Mouse (Mus musculus) testis, adult 2 months (tissue): ENCODE data around the gene Gm48551. TPM values are rescaled to one million over a fixed set of nuclear protein-coding genes. Genes with fewer than 3 reads are reported as not detected.

Experiments
- H3K27ac ChIP-seq: fragments of 200-500 bp; 2 replicates; pipeline ENCODE4 v1.5.1; 2012; ENCODE audit warnings: low read depth, low read length; ENCODE audit not compliant: control insufficient read depth, insufficient read depth
- H3K27me3 ChIP-seq: fragments of 200-500 bp; 2 replicates; pipeline ENCODE4 v1.6.1; 2012; ENCODE audit warnings: mild to moderate bottlenecking, low read length, moderate library complexity; ENCODE audit not compliant: control insufficient read depth, insufficient read depth
- H3K36me3 ChIP-seq: fragments of 200-500 bp; 2 replicates; pipeline ENCODE4 v1.6.1; 2012; ENCODE audit warnings: mild to moderate bottlenecking, low read length; ENCODE audit not compliant: control insufficient read depth, insufficient read depth
- H3K4me1 ChIP-seq: fragments of 200-500 bp; 2 replicates; pipeline ENCODE4 v1.6.1; 2012; ENCODE audit warnings: low read length; ENCODE audit not compliant: control insufficient read depth, insufficient read depth
- H3K4me3 ChIP-seq: fragments of 200-500 bp; 2 replicates; pipeline ENCODE4 v1.5.1; 2012; ENCODE audit warnings: low read depth, mild to moderate bottlenecking, low read length, moderate library complexity, mixed read lengths; ENCODE audit not compliant: control insufficient read depth
- CTCF ChIP-seq: fragments of 200-500 bp; IDR thresholded peaks from 2 replicates; pipeline ENCODE4 v1.5.1; 2012; ENCODE audit warnings: low read depth, mild to moderate bottlenecking, inconsistent platforms, low read length, moderate library complexity; ENCODE audit not compliant: control insufficient read depth, insufficient read depth, insufficient replicate concordance
- POLR2A ChIP-seq: fragments of 200-500 bp; IDR thresholded peaks from 2 replicates; pipeline ENCODE4 v1.6.1; 2012; ENCODE audit warnings: low read depth, mild to moderate bottlenecking, inconsistent platforms, low read length, moderate library complexity; ENCODE audit not compliant: control insufficient read depth
- polyA plus RNA-seq: library from polyadenylated mRNA; depleted of rRNA; stranded (reverse); fragments of >200 nt; gene quantifications from 2 replicates; pipeline ENCODE4 v1.2.3, GENCODE M21; 2012

Gm48551 gene
- polyA plus RNA-seq, 1 experiment = 1.2 TPM

DNA sequence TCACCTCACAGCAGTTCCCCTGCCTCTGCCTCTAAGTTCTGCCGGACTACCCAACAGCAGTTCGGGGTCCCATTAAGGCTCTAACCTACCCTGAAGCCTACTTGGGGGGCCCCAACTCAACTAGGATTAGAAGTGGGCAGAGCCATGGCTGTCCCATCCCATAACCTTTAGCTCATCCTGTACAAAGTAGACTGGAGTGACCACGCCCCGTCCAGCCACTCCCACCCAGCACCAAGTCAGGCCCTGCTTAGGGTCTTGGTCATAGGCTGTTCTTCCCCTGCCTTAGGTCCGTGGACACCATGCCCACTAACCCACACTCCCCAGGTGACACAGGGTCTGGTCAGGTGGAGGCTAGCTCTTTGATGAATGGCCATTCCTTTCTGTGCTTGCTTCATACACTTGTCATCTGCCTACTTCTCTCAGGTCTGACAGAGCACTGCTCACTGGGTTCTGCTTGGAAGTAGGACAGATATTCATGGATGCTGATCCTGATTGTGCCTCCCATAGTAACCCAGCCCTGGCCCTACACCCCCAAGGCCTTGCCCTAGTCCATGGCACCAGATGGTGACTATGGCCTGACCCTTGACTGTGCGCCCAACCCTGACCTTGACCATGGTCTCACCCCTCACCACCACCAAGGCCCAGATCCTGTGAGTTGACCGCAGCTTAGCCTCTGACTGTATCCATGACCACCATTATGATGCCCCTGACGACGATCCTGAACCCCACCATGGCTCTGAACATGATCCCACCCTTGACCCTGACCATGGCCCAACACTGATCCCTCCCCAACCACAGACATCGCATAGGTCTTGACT, 35.1 kb downstream of the Gm48551 start:
- H3K27me3 ChIP-seq = no peaks in the 10 kb centered on the region
- H3K27ac ChIP-seq = peak overlapping the region; percentile 46; the same call in 1 of the 2 replicates
- no peaks in the 10 kb centered on the region for H3K36me3 ChIP-seq
- TF ChIP-seq POLR2A (peak; percentile 60; the same call in 1 of the 2 replicates), CTCF (no peak)
- H3K4me1 ChIP-seq = peaks cover 33% of the 10 kb centered on the region
- H3K4me3 ChIP-seq = peak overlapping the region; percentile 78

DNA sequence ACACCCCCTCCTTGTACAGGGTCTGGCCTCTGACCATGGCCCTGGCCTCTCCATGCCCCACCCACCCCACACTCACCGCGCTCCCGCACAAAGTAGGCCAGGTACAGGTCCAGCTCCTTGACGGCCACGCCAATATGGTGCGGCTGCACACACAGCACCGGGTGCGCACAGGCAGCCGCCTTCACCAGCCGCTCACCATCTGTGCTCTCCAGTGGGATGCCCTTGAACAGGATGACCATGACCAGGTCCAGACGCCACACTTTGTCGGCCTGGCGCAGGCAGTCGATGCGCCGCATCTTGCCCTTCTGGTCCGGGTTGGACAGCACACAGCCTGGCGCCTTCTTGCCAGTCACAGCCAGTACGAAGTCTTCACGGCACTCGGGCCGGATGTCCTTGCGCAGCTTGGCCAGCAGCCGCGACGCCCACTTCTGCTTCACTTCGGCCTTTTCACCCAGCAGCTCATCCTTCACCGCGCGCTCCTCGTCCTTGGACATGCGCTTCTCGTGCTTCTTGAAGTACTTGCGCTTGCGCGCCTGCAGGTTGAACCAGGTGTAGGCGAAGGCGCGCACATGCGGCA, 36.0 kb downstream of the Gm48551 start:
- Histone ChIP-seq H3K4me1 (peaks cover 31% of the 10 kb centered on the region), H3K27me3 (no peaks in the 10 kb centered on the region), H3K4me3 (peak overlapping the region; percentile 78)

DNA sequence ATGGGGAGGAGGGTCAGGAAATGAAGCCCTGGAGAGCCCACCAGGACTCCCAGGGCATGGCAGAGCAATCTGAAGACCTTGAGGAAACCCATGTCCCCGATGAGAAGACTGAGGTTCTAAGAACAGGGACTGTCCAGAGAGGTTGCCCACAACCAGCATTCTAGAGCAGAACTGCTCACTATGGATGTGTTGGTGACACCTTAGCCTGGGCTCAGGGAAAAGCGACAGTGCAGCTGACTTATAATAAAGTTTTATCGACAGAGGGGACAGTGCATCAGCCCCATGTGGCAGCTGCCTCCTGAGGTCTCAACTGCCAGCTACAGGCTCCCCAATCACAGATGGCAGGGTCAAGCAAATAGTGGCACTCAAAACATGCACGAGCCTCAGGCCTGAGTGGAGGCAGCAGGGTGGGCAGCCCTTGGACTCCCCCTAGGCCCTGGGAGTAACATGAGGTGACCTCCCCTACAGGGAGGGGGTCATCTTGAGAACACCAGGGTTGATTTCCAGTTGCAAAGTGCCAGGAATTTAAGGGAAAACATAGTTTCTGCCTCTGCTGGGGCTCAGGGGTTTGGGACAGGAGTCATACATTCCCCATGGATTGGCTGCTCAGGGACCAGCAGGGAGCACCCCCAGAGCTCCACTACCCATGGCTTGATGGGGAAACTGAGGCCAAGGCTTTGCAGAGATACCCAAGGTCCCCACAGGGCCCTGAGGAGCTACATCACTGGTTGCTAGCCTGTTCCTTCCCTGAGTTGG, 37.0 kb downstream of the Gm48551 start:
- TF ChIP-seq POLR2A = no peak
- TF ChIP-seq CTCF = no peak
- no peaks in the 10 kb centered on the region for H3K27me3 ChIP-seq
- peaks cover 26% of the 10 kb centered on the region for H3K4me1 ChIP-seq

More for the DNA sequence above, 36.0 kb downstream of the Gm48551 start:
- Histone ChIP-seq H3K36me3 (no peaks in the 10 kb centered on the region), H3K27ac (peak overlapping the region; percentile 48; the same call in 1 of the 2 replicates)
- TF ChIP-seq CTCF = no peak

DNA sequence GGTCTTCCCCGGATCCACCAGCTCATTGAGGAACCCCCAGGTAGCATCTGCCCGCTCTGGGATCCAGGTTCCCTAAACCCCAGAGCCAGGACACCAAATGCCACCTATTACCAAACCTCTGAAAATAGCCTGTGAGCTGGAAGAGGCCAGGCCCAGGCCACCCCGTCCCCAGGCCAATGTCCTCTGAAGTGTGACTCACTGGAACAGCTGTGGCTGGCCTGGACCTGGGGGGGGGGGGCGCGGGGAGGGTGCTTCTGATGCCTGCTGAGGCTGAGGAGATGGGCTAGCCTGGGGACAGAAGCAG, 37.5 kb downstream of the Gm48551 start:
- no peak for TF ChIP-seq CTCF
- no peak for TF ChIP-seq POLR2A
- Histone ChIP-seq H3K4me3 (no peak overlapping the region), H3K27ac (no peak overlapping the region), H3K4me1 (peaks cover 23% of the 10 kb centered on the region), H3K36me3 (no peaks in the 10 kb centered on the region), H3K27me3 (no peaks in the 10 kb centered on the region)

More for the DNA sequence above, 37.0 kb downstream of the Gm48551 start:
- no peaks in the 10 kb centered on the region for H3K36me3 ChIP-seq
- no peak overlapping the region for H3K27ac ChIP-seq
- peak overlapping the region; percentile 78 for H3K4me3 ChIP-seq

DNA sequence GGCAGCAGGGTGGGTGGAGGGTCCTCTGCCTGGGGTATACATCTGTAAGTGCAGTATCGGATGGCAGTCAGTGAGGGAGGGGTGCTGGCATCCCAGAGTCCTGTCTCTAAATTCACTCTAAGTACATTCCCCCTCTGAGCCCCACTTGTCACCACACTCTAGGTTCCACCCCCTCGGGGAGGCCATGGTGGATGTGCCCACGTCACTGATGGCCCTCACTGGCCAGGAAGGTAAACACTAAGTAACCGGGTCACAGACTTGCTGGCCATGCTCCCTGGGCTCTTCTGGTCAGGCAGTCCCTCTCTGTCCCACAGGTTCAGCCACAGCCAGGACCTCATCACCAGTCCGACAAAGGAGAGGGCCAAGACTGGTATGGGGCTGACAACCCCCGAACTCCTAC, 37.9 kb downstream of the Gm48551 start:
- no peaks in the 10 kb centered on the region for H3K36me3 ChIP-seq
- no peak overlapping the region; the same call in 1 of the 2 replicates for H3K27ac ChIP-seq
- no peak for TF ChIP-seq CTCF
- no peak; the same call in 1 of the 2 replicates for TF ChIP-seq POLR2A
- peaks cover 23% of the 10 kb centered on the region for H3K4me1 ChIP-seq
- no peaks in the 10 kb centered on the region for H3K27me3 ChIP-seq
- H3K4me3 ChIP-seq = no peak overlapping the region

DNA sequence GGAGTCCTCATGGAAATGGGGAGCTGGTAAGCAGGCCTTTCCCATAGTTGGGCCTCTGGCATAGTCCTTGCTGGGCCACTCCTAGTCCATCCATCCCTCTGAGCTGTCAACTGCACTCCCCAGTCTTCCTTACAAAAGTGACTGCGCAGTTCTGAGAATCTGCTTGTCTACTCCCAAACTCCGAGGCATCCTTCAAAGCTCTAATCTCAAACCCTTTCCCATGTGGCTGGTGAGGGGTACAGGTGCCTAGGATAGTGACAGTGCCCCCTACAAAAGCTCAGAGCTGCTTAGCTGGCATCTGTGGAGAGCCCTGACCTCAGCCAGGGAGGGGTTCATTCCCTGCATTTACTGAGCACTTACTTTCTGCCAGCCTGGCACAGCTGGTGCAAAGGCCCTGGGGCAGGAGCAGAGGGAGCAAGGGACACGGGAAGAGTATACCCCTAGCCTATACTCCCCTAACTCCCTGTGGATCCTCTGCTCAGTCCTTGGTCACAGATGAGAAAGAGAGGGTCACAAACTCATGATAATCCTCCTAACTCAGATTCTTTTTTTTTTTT, 38.5 kb downstream of the Gm48551 start:
- no peak overlapping the region for H3K4me3 ChIP-seq
- no peaks in the 10 kb centered on the region for H3K36me3 ChIP-seq
- no peaks in the 10 kb centered on the region for H3K27me3 ChIP-seq
- H3K27ac ChIP-seq = no peak overlapping the region; the same call in 1 of the 2 replicates
- peaks cover 21% of the 10 kb centered on the region for H3K4me1 ChIP-seq
- no peak for TF ChIP-seq CTCF
- TF ChIP-seq POLR2A = no peak
